Mouse (Mus musculus) hindbrain, embryonic 13.5 days (tissue): Measurements from ENCODE around the gene Vstm5. TPM values are rescaled to one million over a fixed set of nuclear protein-coding genes. Genes with fewer than 3 reads are reported as not detected.
A peak's percentile ranks its signal among the peaks of the same experiment; 100 is the strongest.

ENCODE experiments used
- ATAC-seq: fragments of 200-750 bp; cut with Nextera tagmentation; 2 replicates; pipeline ENCODE4 v1.8.0; 2017; ENCODE audit warnings: moderate TSS enrichment; ENCODE audit not compliant: low FRiP score
- H3K27ac ChIP-seq: fragments of 300-500 bp; sonication (generic); 2 replicates; pipeline ENCODE4 v1.5.1; 2015; ENCODE audit warnings: inconsistent platforms, mild to moderate bottlenecking, moderate library complexity
- H3K27me3 ChIP-seq: fragments of 300-500 bp; sonication (generic); 2 replicates; pipeline ENCODE4 v1.6.1; 2015; ENCODE audit warnings: mild to moderate bottlenecking, inconsistent platforms
- H3K36me3 ChIP-seq: fragments of 300-500 bp; sonication (generic); 2 replicates; pipeline ENCODE4 v1.6.1; 2015; ENCODE audit warnings: mild to moderate bottlenecking, inconsistent platforms
- H3K4me1 ChIP-seq: fragments of 300-500 bp; sonication (generic); replicated peaks from 2 replicates; pipeline ENCODE4 v1.6.1; 2015; ENCODE audit warnings: inconsistent platforms
- H3K4me2 ChIP-seq: fragments of 300-500 bp; sonication (generic); 2 replicates; pipeline ENCODE4 v1.6.1; 2015; ENCODE audit warnings: inconsistent platforms, mild to moderate bottlenecking, moderate library complexity
- H3K4me3 ChIP-seq: fragments of 300-500 bp; sonication (generic); 2 replicates; pipeline ENCODE4 v1.5.1; 2015; ENCODE audit warnings: mild to moderate bottlenecking, inconsistent platforms
- H3K9ac ChIP-seq: fragments of 300-500 bp; sonication (generic); 2 replicates; pipeline ENCODE4 v1.6.1; 2015; ENCODE audit warnings: mild to moderate bottlenecking, inconsistent platforms
- H3K9me3 ChIP-seq: fragments of 300-500 bp; sonication (generic); 2 replicates; pipeline ENCODE4 v1.6.1; 2016; ENCODE audit warnings: inconsistent platforms
- WGBS: fragments of 180-500 bp; shearing (Covaris S2); methylation state at CpG from one replicate; pipeline ENCODE4 v1.1.7; 2015; 5-methylcytosine and 5-hydroxymethylcytosine counted together
- polyA plus RNA-seq: library from polyadenylated mRNA; unstranded; fragments of >200 nt; fragmentation: Nextera tagmentation; extraction: Ambion mirVana; gene quantifications from 2 replicates; pipeline ENCODE4 v1.2.1, GENCODE M21; 2015

The Vstm5 gene
- polyA plus RNA-seq, 1 experiment from 2014 or later: 15.8 TPM

GRCm38 (mm10) chr9:15240006-15240405, 1.2 kb downstream of the Vstm5 start:
- H3K36me3 ChIP-seq: no peaks in the 10 kb centered on the region
- WGBS: 93% methylated on average over 6 of the region's 6 CpGs
- H3K4me1 ChIP-seq: peaks cover 21% of the 10 kb centered on the region
- no peak for ATAC-seq
- H3K9me3 ChIP-seq: no peaks in the 10 kb centered on the region
- peaks cover 18% of the 10 kb centered on the region; the same call in 1 of the 2 replicates for H3K27me3 ChIP-seq
- H3K4me3 ChIP-seq: no peak overlapping the region
- peak overlapping the region; percentile 11; the same call in 1 of the 2 replicates for H3K9ac ChIP-seq
- no peak overlapping the region for H3K27ac ChIP-seq
- peak overlapping the region; percentile 78 for H3K4me2 ChIP-seq

DNA sequence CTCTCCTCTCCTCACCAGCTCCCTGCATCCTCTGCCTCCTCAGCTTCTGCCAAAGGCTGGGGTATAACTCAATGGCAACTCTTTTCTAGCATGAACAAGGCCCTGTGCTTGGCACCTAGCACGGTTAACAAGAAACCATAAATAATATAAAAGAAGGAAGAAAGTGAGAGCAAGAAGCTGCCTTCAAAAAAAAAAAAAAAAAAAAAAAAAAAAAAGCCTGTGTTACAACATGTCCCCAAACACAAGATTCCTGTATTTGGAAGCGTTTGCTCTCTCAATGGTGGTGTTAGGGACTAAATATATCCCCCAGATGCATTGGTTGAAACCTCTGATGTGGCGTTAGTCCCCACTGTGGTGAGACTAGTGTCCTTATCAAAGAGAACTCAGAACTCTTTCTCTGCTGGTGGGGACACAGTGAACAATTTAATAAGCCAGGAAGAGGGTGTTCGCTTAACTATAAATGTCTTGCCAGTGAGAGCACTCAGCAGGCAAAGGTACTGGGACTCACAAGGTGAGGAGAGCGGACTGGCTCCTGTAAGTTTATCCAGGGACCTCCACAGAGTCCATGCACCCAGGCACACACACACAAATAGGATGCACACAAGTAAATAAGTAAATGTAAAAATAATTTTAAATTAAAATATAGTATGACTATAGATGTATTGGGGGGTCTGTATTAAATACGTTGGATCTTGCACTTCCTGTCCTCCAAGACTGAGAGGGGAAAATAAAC, 2.2 kb downstream of the Vstm5 start:
- 77% methylated on average over 6 of the region's 6 CpGs for WGBS
- Histone ChIP-seq H3K4me2 (no peak overlapping the region), H3K9me3 (no peaks in the 10 kb centered on the region), H3K9ac (no peak overlapping the region), H3K4me3 (no peak overlapping the region), H3K27ac (no peak overlapping the region), H3K27me3 (peaks cover 18% of the 10 kb centered on the region; the same call in 1 of the 2 replicates), H3K4me1 (peaks cover 21% of the 10 kb centered on the region), H3K36me3 (no peaks in the 10 kb centered on the region)
- no peak for ATAC-seq

- Histone ChIP-seq H3K9me3 (no peaks in the 10 kb centered on the region), H3K27ac (no peak overlapping the region), H3K4me2 (no peak overlapping the region), H3K36me3 (no peaks in the 10 kb centered on the region), H3K4me3 (no peak overlapping the region), H3K27me3 (peaks cover 18% of the 10 kb centered on the region; the same call in 1 of the 2 replicates), H3K4me1 (peaks cover 21% of the 10 kb centered on the region), H3K9ac (no peak overlapping the region)
- 50% methylated on average over 9 of the region's 9 CpGs for WGBS
- ATAC-seq: no peak
Observed at GRCm38 (mm10) chr9:15241596-15241939, 2.7 kb downstream of the Vstm5 start.

DNA sequence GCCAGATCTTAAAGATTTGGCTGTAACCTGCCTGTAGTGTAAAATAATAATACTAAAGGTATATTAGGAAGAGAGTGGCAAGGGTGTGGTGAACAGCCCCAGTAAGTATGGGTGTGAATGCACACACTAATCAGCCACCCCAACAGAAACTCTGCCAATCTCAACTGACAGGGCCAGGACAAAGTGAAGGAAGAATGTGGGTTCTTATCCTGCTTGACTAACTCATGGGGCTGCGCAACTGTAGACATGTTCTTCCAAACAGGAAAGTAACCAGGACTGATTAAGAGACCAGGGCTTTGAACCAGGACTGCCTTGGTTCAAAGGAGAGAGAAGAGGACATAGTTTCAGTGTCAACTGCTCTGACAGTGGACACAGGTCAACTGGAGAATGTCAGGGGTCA, 3.3 kb downstream of the Vstm5 start:
- Histone ChIP-seq H3K9ac (no peak overlapping the region), H3K36me3 (no peaks in the 10 kb centered on the region), H3K27ac (no peak overlapping the region), H3K9me3 (no peaks in the 10 kb centered on the region), H3K4me3 (no peak overlapping the region), H3K27me3 (peaks cover 18% of the 10 kb centered on the region; the same call in 1 of the 2 replicates), H3K4me1 (peaks cover 21% of the 10 kb centered on the region), H3K4me2 (no peak overlapping the region)
- WGBS: 100% methylated on average over 1 of the region's 1 CpGs
- ATAC-seq: no peak

DNA sequence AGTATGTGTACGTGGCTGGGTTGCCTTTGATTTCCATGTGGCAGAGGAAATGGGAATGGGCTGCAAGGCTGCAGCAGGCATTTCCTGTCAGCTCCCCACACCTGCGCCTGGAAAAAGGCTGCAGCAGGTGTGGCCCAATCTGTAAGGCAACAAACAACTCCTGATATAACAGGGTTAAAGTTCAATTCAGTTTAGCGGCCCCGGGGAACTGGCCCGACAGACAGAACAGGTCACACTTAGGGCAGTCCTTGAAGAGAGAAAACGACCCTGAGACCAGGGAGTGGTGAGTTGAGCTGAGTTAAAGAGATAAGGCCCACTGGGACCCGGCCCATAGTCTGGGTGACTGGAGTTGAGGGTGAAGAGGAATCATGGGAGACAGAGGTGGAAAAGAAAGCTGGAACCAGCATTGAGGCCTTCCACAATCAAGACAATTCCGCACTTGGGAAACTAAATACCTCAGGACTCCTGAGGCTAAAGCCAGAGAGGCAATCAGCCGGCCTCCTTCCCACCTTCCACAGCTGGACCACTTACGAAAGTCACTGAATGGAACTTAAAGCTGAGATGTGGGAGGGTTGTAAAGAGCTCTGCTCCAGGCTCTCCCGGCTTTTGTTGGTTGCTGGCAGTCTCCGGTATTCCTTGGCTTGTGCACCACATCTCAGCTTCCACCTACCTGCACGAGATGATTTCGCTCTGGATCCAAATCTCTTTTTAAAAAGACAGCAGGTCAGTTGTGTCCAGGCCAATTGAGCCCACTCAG, 6.7 kb downstream of the Vstm5 start:
- no peaks in the 10 kb centered on the region for H3K4me1 ChIP-seq
- 79% methylated on average over 14 of the region's 14 CpGs for WGBS

DNA sequence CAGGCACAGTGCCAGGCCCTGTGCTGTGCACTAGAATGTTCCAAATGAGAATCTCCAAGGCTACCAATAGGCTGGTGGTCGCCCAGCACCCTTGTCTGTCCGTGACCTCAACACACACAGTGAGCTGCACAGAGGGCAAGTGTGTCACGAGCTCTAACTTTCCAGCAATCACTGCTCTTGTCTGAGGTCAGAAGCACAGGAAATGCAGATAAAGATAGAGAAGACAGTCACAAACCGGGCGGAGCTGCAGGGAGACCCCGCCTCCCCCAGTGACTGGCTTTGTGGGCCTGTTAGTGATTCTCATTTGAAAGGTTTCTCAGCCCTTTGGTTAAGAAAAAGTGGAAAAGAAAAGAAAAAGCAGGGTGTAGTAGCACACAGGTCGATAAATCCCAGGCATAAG, 11.5 kb downstream of the Vstm5 start:
- Histone ChIP-seq H3K36me3 (no peaks in the 10 kb centered on the region), H3K4me3 (no peak overlapping the region), H3K27ac (no peak overlapping the region), H3K4me2 (no peak overlapping the region), H3K27me3 (no peaks in the 10 kb centered on the region), H3K4me1 (no peaks in the 10 kb centered on the region), H3K9ac (no peak overlapping the region), H3K9me3 (no peaks in the 10 kb centered on the region)
- no peak for ATAC-seq
- WGBS: 82% methylated on average over 7 of the region's 7 CpGs

More for the DNA sequence above, 6.7 kb downstream of the Vstm5 start:
- no peaks in the 10 kb centered on the region for H3K9me3 ChIP-seq
- no peak for ATAC-seq
- peaks cover 2% of the 10 kb centered on the region; the same call in 1 of the 2 replicates for H3K27me3 ChIP-seq
- H3K9ac ChIP-seq: no peak overlapping the region
- no peaks in the 10 kb centered on the region for H3K36me3 ChIP-seq
- no peak overlapping the region for H3K4me3 ChIP-seq
- no peak overlapping the region for H3K4me2 ChIP-seq
- no peak overlapping the region for H3K27ac ChIP-seq

DNA sequence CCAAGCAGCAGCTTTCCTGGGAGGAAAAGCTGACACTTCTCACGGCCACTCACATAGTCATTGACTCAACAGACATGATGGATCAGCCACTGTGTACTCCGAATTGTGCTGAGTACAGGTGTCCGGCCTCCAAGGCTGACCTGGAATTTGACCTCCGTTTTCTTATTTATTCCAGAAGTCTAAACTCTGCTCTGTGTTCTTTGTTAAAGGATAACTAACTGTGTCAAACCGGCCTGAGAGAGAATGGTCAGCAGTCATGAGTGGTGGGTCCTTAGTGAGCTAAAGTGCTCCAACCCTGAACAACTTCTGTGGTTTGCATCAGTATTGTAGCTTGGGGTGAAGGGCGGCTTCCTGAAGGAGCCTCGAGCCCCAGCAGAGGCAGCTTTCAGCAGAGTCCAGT, 13.4 kb downstream of the Vstm5 start:
- no peaks in the 10 kb centered on the region for H3K36me3 ChIP-seq
- 67% methylated on average over 7 of the region's 7 CpGs for WGBS
- no peaks in the 10 kb centered on the region for H3K27me3 ChIP-seq
- no peak overlapping the region for H3K27ac ChIP-seq
- H3K4me2 ChIP-seq: no peak overlapping the region
- no peak for ATAC-seq
- H3K9me3 ChIP-seq: no peaks in the 10 kb centered on the region
- H3K4me1 ChIP-seq: no peaks in the 10 kb centered on the region
- H3K4me3 ChIP-seq: no peak overlapping the region
- no peak overlapping the region for H3K9ac ChIP-seq

- ATAC-seq: no peak
Observed at GRCm38 (mm10) chr9:15254501-15254900, 15.7 kb downstream of the Vstm5 start.

DNA sequence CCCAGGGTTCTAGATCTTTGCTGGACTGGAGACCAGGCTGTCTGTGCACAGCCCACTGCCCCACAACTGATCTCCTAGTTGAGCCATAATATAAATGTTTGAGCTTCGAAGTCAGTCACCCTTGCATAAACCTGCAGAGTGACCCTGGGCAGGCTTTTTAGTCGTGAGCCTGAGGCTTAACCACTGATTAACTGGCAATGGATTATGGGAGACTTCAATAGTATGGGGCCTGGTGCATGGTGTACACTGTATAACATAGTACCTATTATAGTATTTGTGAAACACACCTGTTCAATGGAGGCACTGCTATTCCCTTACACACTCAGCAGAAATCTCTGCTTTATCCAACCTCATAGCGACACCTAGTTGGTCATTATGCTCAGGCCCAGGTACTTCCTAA, 17.4 kb downstream of the Vstm5 start:
- H3K27me3 ChIP-seq: no peaks in the 10 kb centered on the region
- peaks cover 22% of the 10 kb centered on the region for H3K36me3 ChIP-seq
- H3K27ac ChIP-seq: no peak overlapping the region
- H3K9me3 ChIP-seq: no peaks in the 10 kb centered on the region
- H3K4me2 ChIP-seq: no peak overlapping the region
- H3K9ac ChIP-seq: no peak overlapping the region
- no peak overlapping the region for H3K4me3 ChIP-seq
- H3K4me1 ChIP-seq: no peaks in the 10 kb centered on the region
- WGBS: 79% methylated on average over 3 of the region's 3 CpGs
- no peak for ATAC-seq

More at GRCm38 (mm10) chr9:15254501-15254900, 15.7 kb downstream of the Vstm5 start:
- Histone ChIP-seq H3K4me1 (no peaks in the 10 kb centered on the region), H3K27me3 (no peaks in the 10 kb centered on the region), H3K9ac (no peak overlapping the region), H3K4me2 (no peak overlapping the region), H3K36me3 (peaks cover 7% of the 10 kb centered on the region), H3K4me3 (no peak overlapping the region), H3K9me3 (no peaks in the 10 kb centered on the region), H3K27ac (no peak overlapping the region)
- 88% methylated on average over 7 of the region's 7 CpGs for WGBS

DNA sequence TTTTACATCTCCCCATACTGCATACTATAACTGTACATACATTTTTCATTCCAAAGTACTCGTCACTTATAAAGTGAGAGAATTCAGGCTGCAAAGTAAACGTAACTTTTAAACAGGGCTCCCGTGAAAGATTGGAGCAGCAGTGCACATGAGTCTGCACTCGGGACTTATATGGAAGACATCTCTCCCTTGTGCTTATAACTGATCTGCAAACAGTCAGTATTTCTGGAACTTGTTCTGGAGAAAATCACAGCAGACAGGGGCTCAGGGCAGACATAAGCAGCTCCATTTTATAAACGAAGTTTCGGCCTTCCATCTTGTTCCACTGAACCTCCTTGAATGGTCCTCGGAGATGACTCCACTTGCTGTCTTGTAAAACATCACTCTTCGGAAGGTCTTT, 23.1 kb downstream of the Vstm5 start:
- H3K4me1 ChIP-seq: no peaks in the 10 kb centered on the region
- H3K9me3 ChIP-seq: no peaks in the 10 kb centered on the region
- no peaks in the 10 kb centered on the region for H3K27me3 ChIP-seq
- H3K4me3 ChIP-seq: no peak overlapping the region
- H3K36me3 ChIP-seq: peaks cover 76% of the 10 kb centered on the region
- H3K9ac ChIP-seq: no peak overlapping the region
- no peak overlapping the region for H3K27ac ChIP-seq
- no peak overlapping the region for H3K4me2 ChIP-seq
- 96% methylated on average over 8 of the region's 8 CpGs for WGBS
- no peak for ATAC-seq

DNA sequence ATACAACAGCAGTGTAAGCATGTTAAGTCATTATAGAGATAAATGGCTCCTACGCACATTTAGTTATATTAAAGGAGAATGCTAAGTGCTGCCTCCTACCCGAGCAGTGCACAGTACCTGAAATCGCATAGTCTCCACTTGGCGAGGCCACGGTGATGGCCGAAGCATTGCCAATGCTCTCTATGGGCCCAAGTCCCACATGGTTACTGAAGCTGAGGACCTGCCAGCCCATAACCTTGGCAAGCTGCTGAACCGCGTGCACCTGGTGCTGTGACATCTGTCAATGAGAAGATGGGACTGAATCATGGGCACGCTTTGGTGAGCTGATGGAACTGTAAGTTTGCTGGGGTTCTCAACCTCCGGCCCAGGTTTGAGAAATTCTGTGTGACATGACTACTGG, 24.6 kb downstream of the Vstm5 start:
- no peak overlapping the region for H3K27ac ChIP-seq
- 96% methylated on average over 10 of the region's 10 CpGs for WGBS
- no peaks in the 10 kb centered on the region for H3K9me3 ChIP-seq
- no peak for ATAC-seq
- no peak overlapping the region for H3K4me2 ChIP-seq
- no peaks in the 10 kb centered on the region for H3K27me3 ChIP-seq
- H3K9ac ChIP-seq: no peak overlapping the region
- H3K4me1 ChIP-seq: no peaks in the 10 kb centered on the region
- no peak overlapping the region for H3K4me3 ChIP-seq
- peaks cover 90% of the 10 kb centered on the region for H3K36me3 ChIP-seq

DNA sequence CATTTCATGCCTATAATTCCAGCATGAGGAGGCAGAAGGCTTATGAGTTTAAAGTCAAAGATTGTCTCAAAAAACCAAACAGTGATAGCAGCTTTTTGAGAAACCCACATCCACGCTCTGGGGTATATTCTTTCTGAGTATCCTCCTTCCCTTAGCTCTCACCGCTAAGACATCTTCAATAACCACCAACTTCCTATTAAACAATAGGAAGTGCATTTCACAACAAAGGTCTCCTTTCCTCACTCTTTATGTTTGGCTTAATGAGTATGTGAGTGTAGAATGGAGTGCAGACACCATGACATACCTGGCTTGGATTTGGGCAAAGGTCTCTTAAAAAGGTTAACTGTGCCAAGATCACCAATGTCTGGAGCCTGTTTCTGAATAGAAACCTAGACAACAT, 35.1 kb downstream of the Vstm5 start:
- H3K4me1 ChIP-seq: peaks cover 15% of the 10 kb centered on the region
- no peak overlapping the region for H3K4me2 ChIP-seq
- H3K4me3 ChIP-seq: no peak overlapping the region
- H3K27me3 ChIP-seq: no peaks in the 10 kb centered on the region
- WGBS: 94% methylated on average over 2 of the region's 2 CpGs
- no peak overlapping the region for H3K27ac ChIP-seq
- peaks cover 79% of the 10 kb centered on the region for H3K36me3 ChIP-seq
- no peak overlapping the region for H3K9ac ChIP-seq
- ATAC-seq: no peak
- no peaks in the 10 kb centered on the region for H3K9me3 ChIP-seq

- no peak for ATAC-seq
- H3K4me1 ChIP-seq: peaks cover 27% of the 10 kb centered on the region
- no peaks in the 10 kb centered on the region for H3K27me3 ChIP-seq
- H3K9me3 ChIP-seq: no peaks in the 10 kb centered on the region
- WGBS: 93% methylated on average over 4 of the region's 4 CpGs
- peaks cover 51% of the 10 kb centered on the region for H3K36me3 ChIP-seq
- H3K4me3 ChIP-seq: no peak overlapping the region
- no peak overlapping the region for H3K4me2 ChIP-seq
- H3K27ac ChIP-seq: no peak overlapping the region
- H3K9ac ChIP-seq: no peak overlapping the region
Observed at GRCm38 (mm10) chr9:15276855-15277254, 38.0 kb downstream of the Vstm5 start.
